Mouse (Mus musculus) heart, embryonic 12.5 days (tissue): ENCODE measurements around the gene Col7a1. TPM values are rescaled to one million over a fixed set of nuclear protein-coding genes. Genes with fewer than 3 reads are reported as not detected.

Source experiments
- ATAC-seq: fragments of 200-750 bp; cut with Nextera tagmentation; 2 replicates; pipeline ENCODE4 v1.8.0; 2017; ENCODE audit warnings: moderate TSS enrichment, moderate library complexity; ENCODE audit not compliant: insufficient number of reproducible peaks, low FRiP score
- H3K27ac ChIP-seq: fragments of 300-500 bp; sonication (generic); 2 replicates; pipeline ENCODE4 v1.5.1; 2016; ENCODE audit warnings: mild to moderate bottlenecking, moderate library complexity; ENCODE audit not compliant: poor library complexity, severe bottlenecking
- H3K27me3 ChIP-seq: fragments of 300-500 bp; sonication (generic); replicated peaks from 2 replicates; pipeline ENCODE4 v1.6.1; 2016; ENCODE audit warnings: mild to moderate bottlenecking, moderate library complexity
- H3K36me3 ChIP-seq: fragments of 300-500 bp; sonication (generic); 2 replicates; pipeline ENCODE4 v1.6.1; 2016; ENCODE audit warnings: mild to moderate bottlenecking, moderate library complexity
- H3K4me1 ChIP-seq: fragments of 300-500 bp; sonication (generic); replicated peaks from 2 replicates; pipeline ENCODE4 v1.6.1; 2016; ENCODE audit warnings: mild to moderate bottlenecking
- H3K4me2 ChIP-seq: fragments of 300-500 bp; sonication (generic); 2 replicates; pipeline ENCODE4 v1.6.1; 2016; ENCODE audit warnings: mild to moderate bottlenecking, moderate library complexity
- H3K4me3 ChIP-seq: fragments of 300-500 bp; sonication (generic); 2 replicates; pipeline ENCODE4 v1.5.1; 2016; ENCODE audit warnings: mild to moderate bottlenecking
- H3K9ac ChIP-seq: fragments of 300-500 bp; sonication (generic); 2 replicates; pipeline ENCODE4 v1.6.1; 2016; ENCODE audit warnings: mild to moderate bottlenecking, moderate library complexity
- H3K9me3 ChIP-seq: fragments of 300-500 bp; sonication (generic); replicated peaks from 2 replicates; pipeline ENCODE4 v1.6.1; 2016; ENCODE audit warnings: mild to moderate bottlenecking, moderate library complexity
- WGBS: fragments of 180-500 bp; shearing (Covaris S2); methylation state at CpG from one replicate; pipeline ENCODE4 v1.1.7; 2016; 5-methylcytosine and 5-hydroxymethylcytosine counted together
- microRNA counts: library from miRNA; unstranded; fragments of <30 nt; microRNA quantifications from one replicate; lab custom pipeline; 2017
- microRNA-seq: library from miRNA; unstranded; fragments of <30 nt; microRNA quantifications from one replicate; pipeline ENCODE4, GENCODE M21; 2017
- polyA plus RNA-seq: library from polyadenylated mRNA; unstranded; fragments of >200 nt; fragmentation: Nextera tagmentation; extraction: Ambion mirVana; gene quantifications from 2 replicates; pipeline ENCODE4 v1.2.1, GENCODE M21; 2016

The Col7a1 gene
- polyA plus RNA-seq, 1 experiment from 2014 or later = 1.1 TPM

GRCm38 (mm10) chr9:109022866-109023685, 69.7 kb downstream of the Col7a1 start:
- H3K9ac ChIP-seq = no peak overlapping the region
- no peaks in the 10 kb centered on the region; the same call in 1 of the 2 replicates for H3K4me1 ChIP-seq
- H3K9me3 ChIP-seq = no peaks in the 10 kb centered on the region
- no peaks in the 10 kb centered on the region for H3K36me3 ChIP-seq
- H3K27me3 ChIP-seq = no peaks in the 10 kb centered on the region
- H3K4me2 ChIP-seq = no peak overlapping the region
- no peak overlapping the region for H3K4me3 ChIP-seq
- H3K27ac ChIP-seq = no peak overlapping the region
- ATAC-seq = no peak
- WGBS = 87% methylated on average over 17 of the region's 17 CpGs

GRCm38 (mm10) chr9:109027521-109027920, 74.1 kb downstream of the Col7a1 start:
- H3K9me3 ChIP-seq = no peaks in the 10 kb centered on the region
- no peaks in the 10 kb centered on the region for H3K27me3 ChIP-seq
- H3K27ac ChIP-seq = no peak overlapping the region
- no peak overlapping the region for H3K4me3 ChIP-seq
- no peak overlapping the region for H3K9ac ChIP-seq
- no peak overlapping the region for H3K4me2 ChIP-seq
- H3K4me1 ChIP-seq = no peaks in the 10 kb centered on the region; the same call in 1 of the 2 replicates
- no peak for ATAC-seq
- 0 out of 2 replicates have a peak, but pooled peaks cover 7% of the 10 kb centered on the region for H3K36me3 ChIP-seq
- WGBS = 68% methylated on average over 8 of the region's 8 CpGs

GRCm38 (mm10) chr9:109028421-109028820, 75.0 kb downstream of the Col7a1 start:
- no peaks in the 10 kb centered on the region for H3K9me3 ChIP-seq
- no peak overlapping the region for H3K4me3 ChIP-seq
- H3K4me1 ChIP-seq = no peaks in the 10 kb centered on the region; the same call in 1 of the 2 replicates
- H3K36me3 ChIP-seq = 0 out of 2 replicates have a peak, but pooled peaks cover 7% of the 10 kb centered on the region
- H3K9ac ChIP-seq = no peak overlapping the region
- 81% methylated on average over 3 of the region's 3 CpGs for WGBS
- no peak for ATAC-seq
- H3K4me2 ChIP-seq = no peak overlapping the region
- no peaks in the 10 kb centered on the region for H3K27me3 ChIP-seq
- no peak overlapping the region for H3K27ac ChIP-seq

GRCm38 (mm10) chr9:109028919-109029318, 75.5 kb downstream of the Col7a1 start:
- Histone ChIP-seq H3K36me3 (0 out of 2 replicates have a peak, but pooled peaks cover 7% of the 10 kb centered on the region), H3K9me3 (no peaks in the 10 kb centered on the region), H3K27me3 (no peaks in the 10 kb centered on the region), H3K4me3 (no peak overlapping the region), H3K4me2 (no peak overlapping the region), H3K27ac (no peak overlapping the region), H3K9ac (no peak overlapping the region), H3K4me1 (no peaks in the 10 kb centered on the region; the same call in 1 of the 2 replicates)
- ATAC-seq = no peak
- whole genome bisulfite sequencing = 74% methylated on average over 5 of the region's 5 CpGs

DNA sequence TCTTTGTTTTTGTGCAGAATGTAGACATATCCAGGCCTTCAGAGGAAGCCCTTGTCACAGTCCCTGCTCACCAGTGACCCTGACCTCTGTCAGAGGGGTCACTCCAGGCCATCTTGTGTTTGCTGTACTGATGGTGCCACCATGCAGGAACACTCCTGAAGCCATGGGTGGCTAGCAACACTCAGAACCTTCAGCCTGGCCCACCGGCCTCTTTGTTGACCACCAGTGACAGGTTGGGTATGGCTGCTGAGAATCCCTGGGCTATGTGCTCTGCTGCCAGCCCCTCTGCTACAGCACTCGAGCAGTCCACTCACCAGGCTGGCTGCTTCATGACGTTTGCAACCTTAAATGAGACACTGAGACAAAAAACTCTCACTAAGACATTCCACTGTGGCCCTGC, 76.9 kb downstream of the Col7a1 start:
- Histone ChIP-seq H3K4me2 (no peak overlapping the region), H3K9me3 (no peaks in the 10 kb centered on the region), H3K27ac (no peak overlapping the region), H3K36me3 (0 out of 2 replicates have a peak, but pooled peaks cover 7% of the 10 kb centered on the region), H3K27me3 (no peaks in the 10 kb centered on the region), H3K4me1 (no peaks in the 10 kb centered on the region; the same call in 1 of the 2 replicates), H3K9ac (no peak overlapping the region), H3K4me3 (no peak overlapping the region)
- no peak for ATAC-seq
- 63% methylated on average over 3 of the region's 3 CpGs for WGBS

DNA sequence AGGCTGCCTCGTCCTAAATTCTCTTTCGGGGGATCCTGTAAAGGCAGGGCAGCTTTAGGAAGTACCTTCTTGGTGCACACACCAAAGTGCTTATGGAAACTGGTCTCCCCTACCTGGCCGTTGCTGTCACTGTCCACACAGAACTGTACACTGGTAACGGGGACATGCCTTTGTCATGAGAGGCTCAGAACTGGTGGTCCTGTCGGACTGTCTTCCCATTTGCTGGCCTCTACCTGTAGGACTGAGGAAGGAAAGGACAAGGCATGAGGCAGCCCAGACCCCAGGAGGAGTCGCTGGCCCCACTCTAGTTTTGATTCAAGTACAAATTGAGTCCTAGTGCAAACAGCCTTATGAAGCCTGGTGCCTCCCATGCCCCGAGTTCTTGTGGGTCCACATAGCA, 77.6 kb downstream of the Col7a1 start:
- ATAC-seq = no peak

DNA sequence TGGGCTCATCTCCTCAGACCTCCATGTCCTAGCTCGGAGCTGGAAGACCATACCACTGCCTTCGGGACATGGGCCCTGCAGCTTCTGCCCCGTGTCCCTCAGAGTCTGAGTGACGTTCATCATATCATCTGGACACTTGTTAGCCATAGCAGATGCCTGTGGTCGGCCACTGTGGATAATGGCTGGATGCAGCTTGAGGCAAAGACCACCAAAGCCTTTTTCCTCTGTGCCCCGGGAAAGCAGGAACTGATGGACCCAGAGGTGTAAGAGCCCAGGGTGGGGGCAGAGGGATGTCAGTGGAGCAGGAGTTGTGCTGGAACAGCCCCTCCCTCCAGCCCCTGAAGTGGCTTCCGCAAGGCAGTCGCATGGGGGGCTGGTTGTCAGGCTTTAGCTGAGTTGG, 78.3 kb downstream of the Col7a1 start:
- no peak overlapping the region for H3K4me3 ChIP-seq
- no peak overlapping the region for H3K27ac ChIP-seq
- H3K27me3 ChIP-seq = no peaks in the 10 kb centered on the region
- ATAC-seq = no peak
- no peaks in the 10 kb centered on the region; the same call in 1 of the 2 replicates for H3K4me1 ChIP-seq
- no peak overlapping the region for H3K4me2 ChIP-seq
- H3K9me3 ChIP-seq = no peaks in the 10 kb centered on the region
- WGBS = 78% methylated on average over 8 of the region's 8 CpGs
- H3K36me3 ChIP-seq = 0 out of 2 replicates have a peak, but pooled peaks cover 7% of the 10 kb centered on the region
- H3K9ac ChIP-seq = no peak overlapping the region

More for the DNA sequence above, 77.6 kb downstream of the Col7a1 start:
- Histone ChIP-seq H3K36me3 (0 out of 2 replicates have a peak, but pooled peaks cover 7% of the 10 kb centered on the region), H3K4me2 (no peak overlapping the region), H3K4me3 (no peak overlapping the region), H3K27me3 (no peaks in the 10 kb centered on the region), H3K9ac (no peak overlapping the region), H3K27ac (no peak overlapping the region), H3K9me3 (no peaks in the 10 kb centered on the region), H3K4me1 (no peaks in the 10 kb centered on the region; the same call in 1 of the 2 replicates)
- WGBS = 88% methylated on average over 7 of the region's 7 CpGs

DNA sequence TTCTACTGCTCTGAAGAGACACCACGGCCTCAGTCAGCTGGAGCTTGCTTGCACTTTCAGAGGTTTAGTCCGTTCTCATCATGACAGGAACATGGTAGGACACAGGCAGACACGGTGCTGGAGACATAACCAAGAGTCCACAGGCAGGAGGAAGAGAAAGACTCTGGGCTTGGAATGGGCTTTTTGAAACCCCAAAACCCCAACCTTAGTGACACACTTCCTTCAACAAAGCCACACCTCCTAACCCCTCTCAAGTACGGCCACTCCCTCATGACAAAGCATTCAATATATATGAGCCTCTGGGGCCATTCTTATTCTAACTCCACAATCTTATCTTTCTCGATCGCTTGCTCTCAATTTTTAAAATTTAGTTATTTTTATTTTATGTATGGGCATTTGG, 79.0 kb downstream of the Col7a1 start:
- Histone ChIP-seq H3K36me3 (0 out of 2 replicates have a peak, but pooled peaks cover 7% of the 10 kb centered on the region), H3K9me3 (no peaks in the 10 kb centered on the region), H3K4me1 (no peaks in the 10 kb centered on the region; the same call in 1 of the 2 replicates), H3K27ac (0 out of 2 replicates have a peak overlapping the region, but pooled peaks have one; percentile 16), H3K27me3 (no peaks in the 10 kb centered on the region), H3K4me2 (no peak overlapping the region), H3K4me3 (no peak overlapping the region), H3K9ac (no peak overlapping the region)
- no peak for ATAC-seq
- 74% methylated on average over 6 of the region's 6 CpGs for WGBS

MicroRNAs encoded within 50 kb of the gene (microRNA counts, 519-probe panel; counts per million panel counts)
- not detected for microRNA mmu-miR-711 (lab: Ali Mortazavi, UCI)

Small RNAs within 50 kb of the gene (microRNA-seq; reads per million reads assigned to microRNA genes)
- not detected for gene Mir711

Other genes with a start within 250 kb of the Col7a1 start
- gene Ip6k2, start 169.8 kb upstream of the Col7a1 start, polyA plus RNA-seq = 45.1 and 47.7 TPM in 2 replicates
- gene Nckipsd, start 145.2 kb upstream of the Col7a1 start, polyA plus RNA-seq = 8.9 and 9.2 TPM in 2 replicates
- 0.08 and 0.09 TPM in 2 replicates for gene Celsr3, start 127.3 kb upstream of the Col7a1 start, polyA plus RNA-seq
- gene Slc26a6, start 100.3 kb upstream of the Col7a1 start, polyA plus RNA-seq = 6.0 and 8.0 TPM in 2 replicates
- gene Tmem89, start 39.0 kb upstream of the Col7a1 start, polyA plus RNA-seq = not detected in 2 replicates
- gene Uqcrc1, start 17.0 kb upstream of the Col7a1 start, polyA plus RNA-seq = 738 and 745 TPM in 2 replicates
- gene Ucn2, start 32.4 kb downstream of the Col7a1 start, polyA plus RNA-seq = not detected in 2 replicates
- 3.0 and 4.3 TPM in 2 replicates for gene Pfkfb4, start 38.2 kb downstream of the Col7a1 start, polyA plus RNA-seq
- 67.5 and 70.3 TPM in 2 replicates for gene Shisa5, start 85.0 kb downstream of the Col7a1 start, polyA plus RNA-seq
- 5.8 and 7.1 TPM in 2 replicates for gene Trex1, start 106.1 kb downstream of the Col7a1 start, polyA plus RNA-seq
- gene Atrip, start 120.5 kb downstream of the Col7a1 start, polyA plus RNA-seq = 17.9 and 19.6 TPM in 2 replicates
- 14.6 and 16.3 TPM in 2 replicates for gene Ccdc51, start 128.9 kb downstream of the Col7a1 start, polyA plus RNA-seq
- 715 and 742 TPM in 2 replicates for gene Tma7, start 129.0 kb downstream of the Col7a1 start, polyA plus RNA-seq
- 11.1 and 11.7 TPM in 2 replicates for gene Plxnb1, start 141.8 kb downstream of the Col7a1 start, polyA plus RNA-seq
- gene Fbxw21, start 208.5 kb downstream of the Col7a1 start, polyA plus RNA-seq = not detected in 2 replicates
- gene Fbxw13, start 242.4 kb downstream of the Col7a1 start, polyA plus RNA-seq = not detected in 2 replicates